Mouse (Mus musculus): ENCODE measurements around the gene Slc9a8. TPM values are rescaled to one million over a fixed set of nuclear protein-coding genes. Genes with fewer than 3 reads are reported as not detected.
A peak's percentile ranks its signal among the peaks of the same experiment; 100 is the strongest.

The Slc9a8 gene
- polyA plus RNA-seq, 1 experiment from 2014 or later: 15.1 TPM

- ATAC-seq (ENCODE audit: low read depth): no peak
- Histone ChIP-seq H3K27me3 (ENCODE audit: control insufficient read depth, insufficient read depth, low read depth, low read length) (no peaks in the 10 kb centered on the region), H3K4me2 (ENCODE audit: low read depth, low read length) (no peak overlapping the region), H3K36me3 (ENCODE audit: control insufficient read depth, insufficient read depth) (peaks cover 23% of the 10 kb centered on the region), H3K9me3 (replicated peaks; ENCODE audit: control insufficient read depth, low read length) (no peaks in the 10 kb centered on the region), H3K27ac (ENCODE audit: low read length) (no peak overlapping the region), H3K4me1 (ENCODE audit: control insufficient read depth, low read depth, low read length) (peaks cover 10% of the 10 kb centered on the region), H3K9ac (ENCODE audit: low read depth, low read length) (no peak overlapping the region), H3K4me3 (ENCODE audit: low read depth, low read length) (no peak overlapping the region)
- 75% methylated on average over 4 of the region's 4 CpGs for WGBS (ENCODE audit: insufficient replicate concordance)
These were observed 65.1 kb downstream of the Slc9a8 start for GRCm38 (mm10) chr2:167486573-167486972.

GRCm38 (mm10) chr2:167487551-167487950, 66.0 kb downstream of the Slc9a8 start:
- Histone ChIP-seq H3K9ac (ENCODE audit: low read depth, low read length) (no peak overlapping the region), H3K27ac (ENCODE audit: low read length) (no peak overlapping the region), H3K36me3 (ENCODE audit: control insufficient read depth, insufficient read depth) (peaks cover 20% of the 10 kb centered on the region), H3K4me1 (ENCODE audit: control insufficient read depth, low read depth, low read length) (peaks cover 15% of the 10 kb centered on the region), H3K4me3 (ENCODE audit: low read depth, low read length) (no peak overlapping the region), H3K9me3 (replicated peaks; ENCODE audit: control insufficient read depth, low read length) (no peaks in the 10 kb centered on the region), H3K27me3 (ENCODE audit: control insufficient read depth, insufficient read depth, low read depth, low read length) (no peaks in the 10 kb centered on the region), H3K4me2 (ENCODE audit: low read depth, low read length) (no peak overlapping the region)
- ATAC-seq (ENCODE audit: low read depth): no peak
- WGBS (ENCODE audit: insufficient replicate concordance): 83% methylated on average over 6 of the region's 6 CpGs

- H3K4me3 ChIP-seq (ENCODE audit: low read depth, low read length): no peak overlapping the region
- H3K27me3 ChIP-seq (ENCODE audit: control insufficient read depth, insufficient read depth, low read depth, low read length): no peaks in the 10 kb centered on the region
- no peaks in the 10 kb centered on the region for H3K9me3 ChIP-seq (replicated peaks; ENCODE audit: control insufficient read depth, low read length)
- 83% methylated on average over 6 of the region's 6 CpGs for WGBS (ENCODE audit: insufficient replicate concordance)
- no peak overlapping the region for H3K4me2 ChIP-seq (ENCODE audit: low read depth, low read length)
- peaks cover 15% of the 10 kb centered on the region for H3K4me1 ChIP-seq (ENCODE audit: control insufficient read depth, low read depth, low read length)
- H3K36me3 ChIP-seq (ENCODE audit: control insufficient read depth, insufficient read depth): peaks cover 18% of the 10 kb centered on the region
- no peak overlapping the region for H3K9ac ChIP-seq (ENCODE audit: low read depth, low read length)
- no peak for ATAC-seq (ENCODE audit: low read depth)
- no peak overlapping the region for H3K27ac ChIP-seq (ENCODE audit: low read length)
These were observed 66.5 kb downstream of the Slc9a8 start for GRCm38 (mm10) chr2:167487994-167488393.

GRCm38 (mm10) chr2:167490813-167491525, 69.5 kb downstream of the Slc9a8 start:
- H3K27ac ChIP-seq (ENCODE audit: low read length): no peak overlapping the region
- peak overlapping the region; percentile 95 for H3K9ac ChIP-seq (ENCODE audit: low read depth, low read length)
- no peaks in the 10 kb centered on the region for H3K27me3 ChIP-seq (ENCODE audit: control insufficient read depth, insufficient read depth, low read depth, low read length)
- H3K9me3 ChIP-seq (replicated peaks; ENCODE audit: control insufficient read depth, low read length): no peaks in the 10 kb centered on the region
- peak overlapping the region; percentile 93 for H3K4me2 ChIP-seq (ENCODE audit: low read depth, low read length)
- peaks cover 23% of the 10 kb centered on the region for H3K4me1 ChIP-seq (ENCODE audit: control insufficient read depth, low read depth, low read length)
- no peaks in the 10 kb centered on the region for H3K36me3 ChIP-seq (ENCODE audit: control insufficient read depth, insufficient read depth)
- no peak for ATAC-seq (ENCODE audit: low read depth)
- H3K4me3 ChIP-seq (ENCODE audit: low read depth, low read length): peak overlapping the region; percentile 96
- 66% methylated on average over 4 of the region's 4 CpGs for WGBS (ENCODE audit: insufficient replicate concordance)

GRCm38 (mm10) chr2:167491757-167492708, 70.5 kb downstream of the Slc9a8 start, which contains the start of gene Rnf114:
TSS of gene Rnf114 (plus strand) at chr2:167492645.
- no peaks in the 10 kb centered on the region for H3K36me3 ChIP-seq (ENCODE audit: control insufficient read depth, insufficient read depth)
- H3K4me1 ChIP-seq (ENCODE audit: control insufficient read depth, low read depth, low read length): peaks cover 23% of the 10 kb centered on the region
- H3K4me2 ChIP-seq (ENCODE audit: low read depth, low read length): peak within 1 kb of the TSS; percentile 93
- H3K27ac ChIP-seq (ENCODE audit: low read length): peak within 1 kb of the TSS; percentile 95
- 3% methylated on average over 52 of the region's 52 CpGs for WGBS (ENCODE audit: insufficient replicate concordance)
- peak; percentile 68 for ATAC-seq (ENCODE audit: low read depth)
- H3K9me3 ChIP-seq (replicated peaks; ENCODE audit: control insufficient read depth, low read length): no peaks in the 10 kb centered on the region
- H3K27me3 ChIP-seq (ENCODE audit: control insufficient read depth, insufficient read depth, low read depth, low read length): no peaks in the 10 kb centered on the region
- peak within 1 kb of the TSS; percentile 96 for H3K4me3 ChIP-seq (ENCODE audit: low read depth, low read length)
- H3K9ac ChIP-seq (ENCODE audit: low read depth, low read length): peak within 1 kb of the TSS; percentile 95

- WGBS (ENCODE audit: insufficient replicate concordance): 2% methylated on average over 63 of the region's 63 CpGs
- peak; percentile 93 for ATAC-seq (ENCODE audit: low read depth)
- peaks cover 23% of the 10 kb centered on the region for H3K4me1 ChIP-seq (ENCODE audit: control insufficient read depth, low read depth, low read length)
- peak within 1 kb of the TSS; percentile 96 for H3K4me3 ChIP-seq (ENCODE audit: low read depth, low read length)
- H3K9me3 ChIP-seq (replicated peaks; ENCODE audit: control insufficient read depth, low read length): no peaks in the 10 kb centered on the region
- peak within 1 kb of the TSS; percentile 93 for H3K4me2 ChIP-seq (ENCODE audit: low read depth, low read length)
- H3K27me3 ChIP-seq (ENCODE audit: control insufficient read depth, insufficient read depth, low read depth, low read length): no peaks in the 10 kb centered on the region
- no peaks in the 10 kb centered on the region for H3K36me3 ChIP-seq (ENCODE audit: control insufficient read depth, insufficient read depth)
- H3K9ac ChIP-seq (ENCODE audit: low read depth, low read length): peak within 1 kb of the TSS; percentile 95
- H3K27ac ChIP-seq (ENCODE audit: low read length): peak within 1 kb of the TSS; percentile 95
These were observed 71.5 kb downstream of the Slc9a8 start, which contains the start of gene Spata2 for GRCm38 (mm10) chr2:167492713-167493636. TSS of gene Spata2 (minus strand) at chr2:167492887.

GRCm38 (mm10) chr2:167496437-167496836, 74.9 kb downstream of the Slc9a8 start:
- H3K4me2 ChIP-seq (ENCODE audit: low read depth, low read length): no peak overlapping the region
- 54% methylated on average over 7 of the region's 7 CpGs for WGBS (ENCODE audit: insufficient replicate concordance)
- peaks cover 14% of the 10 kb centered on the region for H3K4me1 ChIP-seq (ENCODE audit: control insufficient read depth, low read depth, low read length)
- H3K27me3 ChIP-seq (ENCODE audit: control insufficient read depth, insufficient read depth, low read depth, low read length): no peaks in the 10 kb centered on the region
- no peaks in the 10 kb centered on the region for H3K9me3 ChIP-seq (replicated peaks; ENCODE audit: control insufficient read depth, low read length)
- ATAC-seq (ENCODE audit: low read depth): no peak
- H3K4me3 ChIP-seq (ENCODE audit: low read depth, low read length): no peak overlapping the region
- no peak overlapping the region for H3K9ac ChIP-seq (ENCODE audit: low read depth, low read length)
- H3K27ac ChIP-seq (ENCODE audit: low read length): no peak overlapping the region
- no peaks in the 10 kb centered on the region for H3K36me3 ChIP-seq (ENCODE audit: control insufficient read depth, insufficient read depth)

GRCm38 (mm10) chr2:167497272-167497671, 75.8 kb downstream of the Slc9a8 start:
- WGBS (ENCODE audit: insufficient replicate concordance): 60% methylated on average over 5 of the region's 5 CpGs
- H3K9me3 ChIP-seq (replicated peaks; ENCODE audit: control insufficient read depth, low read length): no peaks in the 10 kb centered on the region
- no peaks in the 10 kb centered on the region for H3K36me3 ChIP-seq (ENCODE audit: control insufficient read depth, insufficient read depth)
- ATAC-seq (ENCODE audit: low read depth): no peak
- H3K27me3 ChIP-seq (ENCODE audit: control insufficient read depth, insufficient read depth, low read depth, low read length): no peaks in the 10 kb centered on the region
- no peak overlapping the region for H3K9ac ChIP-seq (ENCODE audit: low read depth, low read length)
- peaks cover 7% of the 10 kb centered on the region for H3K4me1 ChIP-seq (ENCODE audit: control insufficient read depth, low read depth, low read length)
- H3K4me3 ChIP-seq (ENCODE audit: low read depth, low read length): no peak overlapping the region
- no peak overlapping the region for H3K27ac ChIP-seq (ENCODE audit: low read length)
- no peak overlapping the region for H3K4me2 ChIP-seq (ENCODE audit: low read depth, low read length)
